Mouse (Mus musculus) kidney, adult 2 months (tissue): ENCODE measurements around the gene Mettl9.

Experiments used
- CTCF ChIP-seq: fragments of 200-500 bp; conservative IDR thresholded peaks from 2 replicates; pipeline ENCODE4 v1.5.1; 2011; ENCODE audit warnings: low read depth, mild to moderate bottlenecking, control low read depth, low read length, moderate library complexity, mixed read lengths; ENCODE audit not compliant: insufficient read depth, insufficient read length
- POLR2A ChIP-seq: fragments of 200-500 bp; IDR thresholded peaks from one replicate; pipeline ENCODE4 v1.6.1; 2011; ENCODE audit warnings: low read depth, low read length, control low read depth

GRCm38 (mm10) chr7:121111762-121112161 is 77.5 kb downstream of the Mettl9 start:
- TF ChIP-seq CTCF (no peak), POLR2A (no peak)
